Mouse (Mus musculus) stomach, embryonic 16.5 days (tissue): ENCODE measurements at regions not wholly inside any gene's neighbourhood (a gene's known extent, or its start where the extent isn't known, plus 50 kb on each side); places are given as distances from the start of the nearest gene placed in this dataset.
"Not testable (repeated sequence)": the region's sequence is repeated elsewhere in the genome, so short reads cannot be mapped to it uniquely, and the experiment has no call there.

Experiments used
- ATAC-seq: fragments of 200-750 bp; cut with Nextera tagmentation; 2 replicates; pipeline ENCODE4 v1.8.0; 2017; ENCODE audit warnings: moderate number of reproducible peaks, moderate TSS enrichment; ENCODE audit not compliant: insufficient read depth, low FRiP score
- H3K27ac ChIP-seq: fragments of 300-500 bp; sonication (generic); 2 replicates; pipeline ENCODE4 v1.5.1; 2014; ENCODE audit warnings: low read length
- H3K27me3 ChIP-seq: fragments of 300-500 bp; sonication (generic); 2 replicates; pipeline ENCODE4 v1.6.1; 2014; ENCODE audit warnings: low read length, control low read depth, mixed read lengths; ENCODE audit not compliant: control insufficient read depth, insufficient read depth
- H3K36me3 ChIP-seq: fragments of 300-500 bp; sonication (generic); 2 replicates; pipeline ENCODE4 v1.6.1; 2014; ENCODE audit warnings: low read length; ENCODE audit not compliant: control insufficient read depth, insufficient read depth
- H3K4me1 ChIP-seq: fragments of 300-500 bp; sonication (generic); 2 replicates; pipeline ENCODE4 v1.6.1; 2014; ENCODE audit warnings: low read length, control low read depth, mixed read lengths; ENCODE audit not compliant: control insufficient read depth, insufficient read depth
- H3K4me2 ChIP-seq: fragments of 300-500 bp; sonication (generic); 2 replicates; pipeline ENCODE4 v1.6.1; 2014; ENCODE audit warnings: low read depth, low read length, mixed read lengths
- H3K4me3 ChIP-seq: fragments of 300-500 bp; sonication (generic); replicated peaks from 2 replicates; pipeline ENCODE4 v1.5.1; 2014; ENCODE audit warnings: mild to moderate bottlenecking, low read length
- H3K9ac ChIP-seq: fragments of 300-500 bp; sonication (generic); 2 replicates; pipeline ENCODE4 v1.6.1; 2014; ENCODE audit warnings: low read length
- H3K9me3 ChIP-seq: fragments of 300-500 bp; sonication (generic); replicated peaks from 2 replicates; pipeline ENCODE4 v1.6.1; 2016; ENCODE audit warnings: low read length, control low read depth; ENCODE audit not compliant: control insufficient read depth
- WGBS: fragments of 180-500 bp; shearing (Covaris S2); extraction: QIAGEN DNeasy Blood & Tissue Kit; methylation state at CpG from one replicate; pipeline ENCODE4 v1.1.7; 2014; 5-methylcytosine and 5-hydroxymethylcytosine counted together

- not testable (repeated sequence) for ATAC-seq, H3K4me2 ChIP-seq, H3K4me3 ChIP-seq, H3K27ac ChIP-seq, H3K36me3 ChIP-seq, H3K4me1 ChIP-seq, H3K27me3 ChIP-seq, H3K9me3 ChIP-seq, H3K9ac ChIP-seq
- WGBS: no CpG with 5 or more reads among the region's 1 CpGs
Observed at GRCm38 (mm10) chr8:20495542-20495941, 119.2 kb upstream of the Gm21119 start.

- not testable (repeated sequence) for H3K36me3 ChIP-seq, H3K4me3 ChIP-seq, H3K9ac ChIP-seq, H3K27ac ChIP-seq, H3K27me3 ChIP-seq, H3K4me2 ChIP-seq, H3K4me1 ChIP-seq, ATAC-seq, H3K9me3 ChIP-seq
- WGBS: 73% methylated on average over 1 of the region's 1 CpGs
Observed at GRCm38 (mm10) chr8:20513920-20514319, 100.8 kb upstream of the Gm21119 start.

- H3K4me3 ChIP-seq, H3K9me3 ChIP-seq, H3K4me2 ChIP-seq, H3K27me3 ChIP-seq, H3K27ac ChIP-seq, H3K9ac ChIP-seq, H3K4me1 ChIP-seq, ATAC-seq, H3K36me3 ChIP-seq: not testable (repeated sequence)
- WGBS: 62% methylated on average over 2 of the region's 3 CpGs
Observed at GRCm38 (mm10) chr8:20516324-20516830, 98.3 kb upstream of the Gm21119 start.

DNA sequence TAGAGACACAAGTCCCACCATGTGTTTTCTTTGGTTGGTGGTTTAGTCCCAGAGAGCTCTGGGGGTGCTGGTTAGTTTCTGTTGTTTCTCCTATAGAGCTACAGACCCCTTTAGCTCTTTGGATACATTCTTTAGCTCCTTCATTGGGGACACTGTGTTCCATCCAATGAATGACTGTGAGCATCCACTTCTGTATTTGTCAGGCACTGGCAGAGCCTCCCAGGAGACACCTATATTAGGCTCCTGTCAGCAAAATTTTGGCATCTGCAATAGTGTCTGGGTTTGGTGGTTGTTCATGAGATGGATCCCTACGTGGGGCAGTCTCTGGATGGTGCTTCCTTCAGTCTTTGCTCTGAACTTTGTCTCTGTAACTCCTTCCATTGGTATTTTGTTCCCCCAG lies 97.2 kb upstream of the Gm21119 start:
- not testable (repeated sequence) for H3K27me3 ChIP-seq, H3K4me2 ChIP-seq, H3K9me3 ChIP-seq, ATAC-seq, H3K4me3 ChIP-seq, H3K27ac ChIP-seq, H3K9ac ChIP-seq, H3K36me3 ChIP-seq, H3K4me1 ChIP-seq
- WGBS: 26% methylated on average over 1 of the region's 1 CpGs

DNA sequence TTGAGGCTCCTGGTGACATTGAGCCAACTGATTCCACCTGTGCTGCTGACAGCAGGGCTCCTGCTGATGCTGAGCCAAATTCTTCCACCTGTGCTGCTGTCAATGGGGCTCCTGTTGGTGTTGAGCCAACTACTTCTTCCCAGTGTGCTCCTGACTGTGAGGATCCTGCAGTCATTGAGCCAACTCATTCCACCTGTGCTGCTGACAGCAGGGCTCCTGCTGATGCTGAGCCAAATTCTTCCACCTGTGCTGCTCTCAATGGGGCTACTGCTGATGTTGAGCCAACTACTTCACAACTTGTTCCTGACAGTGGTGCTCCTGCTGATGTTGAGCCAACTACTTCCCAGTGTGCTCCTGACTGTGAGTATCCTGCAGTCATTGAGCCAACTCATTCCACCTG lies 90.2 kb upstream of the Gm21119 start:
- not testable (repeated sequence) for H3K4me1 ChIP-seq, H3K9ac ChIP-seq, ATAC-seq, H3K36me3 ChIP-seq, H3K27me3 ChIP-seq, H3K4me2 ChIP-seq, H3K27ac ChIP-seq, H3K4me3 ChIP-seq, H3K9me3 ChIP-seq

DNA sequence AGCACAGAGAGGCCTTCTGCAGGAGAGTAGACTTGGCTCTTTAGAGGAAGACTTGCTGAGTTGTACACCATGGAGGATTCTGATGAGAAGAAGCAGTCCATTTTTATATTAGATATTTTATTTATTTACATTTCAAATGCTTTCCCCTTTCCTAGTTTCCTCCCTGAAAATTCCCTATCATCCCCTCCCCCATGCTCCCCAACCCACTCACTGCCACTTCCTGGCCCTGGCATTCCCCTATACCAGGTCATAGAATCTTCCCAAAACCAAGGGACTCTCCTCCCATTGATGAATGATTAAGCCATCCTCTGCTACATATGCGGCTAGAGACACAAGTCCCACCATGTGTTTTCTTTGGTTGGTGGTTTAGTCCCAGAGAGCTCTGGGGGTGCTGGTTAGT lies 85.7 kb upstream of the Gm21119 start:
- H3K27ac ChIP-seq, H3K9me3 ChIP-seq, H3K4me2 ChIP-seq, H3K27me3 ChIP-seq, H3K4me3 ChIP-seq, H3K36me3 ChIP-seq, H3K9ac ChIP-seq, H3K4me1 ChIP-seq, ATAC-seq: not testable (repeated sequence)
- no CpG with 5 or more reads among the region's 1 CpGs for WGBS

- H3K4me1 ChIP-seq, H3K4me2 ChIP-seq, H3K36me3 ChIP-seq, H3K27me3 ChIP-seq, ATAC-seq, H3K27ac ChIP-seq, H3K9ac ChIP-seq, H3K9me3 ChIP-seq, H3K4me3 ChIP-seq: not testable (repeated sequence)
- 85% methylated on average over 4 of the region's 4 CpGs for WGBS
Observed at GRCm38 (mm10) chr8:20539031-20539430, 75.7 kb upstream of the Gm21119 start.

DNA sequence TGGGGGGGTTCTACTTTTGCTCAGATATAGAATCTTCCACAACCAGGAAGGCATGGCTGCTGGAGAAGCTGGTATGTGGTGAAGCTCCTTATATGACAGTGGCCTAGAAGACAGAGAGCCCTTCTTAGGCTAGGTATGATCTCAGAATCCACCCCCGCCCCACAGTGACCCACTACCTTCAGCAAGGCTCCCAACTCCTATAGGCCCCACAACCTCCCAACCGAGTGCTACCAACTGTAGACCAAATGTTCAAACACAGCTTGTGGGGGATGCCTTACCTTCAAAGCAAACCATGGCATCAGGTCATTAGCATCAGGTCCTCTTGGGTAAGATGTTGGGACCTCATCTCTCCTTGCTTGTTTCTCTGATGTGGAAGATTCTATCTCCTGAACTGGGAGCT lies 70.6 kb upstream of the Gm21119 start:
- H3K36me3 ChIP-seq, H3K4me1 ChIP-seq, ATAC-seq, H3K27me3 ChIP-seq, H3K27ac ChIP-seq, H3K9me3 ChIP-seq, H3K9ac ChIP-seq, H3K4me3 ChIP-seq, H3K4me2 ChIP-seq: not testable (repeated sequence)
- 88% methylated on average over 2 of the region's 2 CpGs for WGBS

DNA sequence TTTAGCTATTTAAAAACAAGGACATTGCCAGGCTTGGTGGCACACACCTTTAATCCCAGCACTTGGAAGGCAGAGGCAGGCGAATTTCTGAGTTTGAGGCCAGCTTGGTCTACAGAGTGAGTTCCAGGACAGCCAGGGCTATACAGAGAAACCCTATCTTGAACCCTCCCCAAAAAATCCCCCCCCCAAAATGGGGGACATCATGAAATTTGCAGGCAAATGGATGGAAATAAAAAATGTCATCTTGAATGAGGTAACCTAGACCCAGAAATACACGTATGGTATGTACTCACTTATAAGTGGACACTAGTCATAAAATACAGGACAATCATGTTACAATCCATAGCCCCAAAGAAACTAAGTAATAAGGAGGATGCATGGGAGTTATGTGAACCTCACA lies 69.4 kb upstream of the Gm21119 start:
- H3K9ac ChIP-seq, H3K4me2 ChIP-seq, H3K4me3 ChIP-seq, H3K36me3 ChIP-seq, H3K4me1 ChIP-seq, H3K27ac ChIP-seq, H3K9me3 ChIP-seq, ATAC-seq, H3K27me3 ChIP-seq: not testable (repeated sequence)
- no CpG with 5 or more reads among the region's 2 CpGs for WGBS

DNA sequence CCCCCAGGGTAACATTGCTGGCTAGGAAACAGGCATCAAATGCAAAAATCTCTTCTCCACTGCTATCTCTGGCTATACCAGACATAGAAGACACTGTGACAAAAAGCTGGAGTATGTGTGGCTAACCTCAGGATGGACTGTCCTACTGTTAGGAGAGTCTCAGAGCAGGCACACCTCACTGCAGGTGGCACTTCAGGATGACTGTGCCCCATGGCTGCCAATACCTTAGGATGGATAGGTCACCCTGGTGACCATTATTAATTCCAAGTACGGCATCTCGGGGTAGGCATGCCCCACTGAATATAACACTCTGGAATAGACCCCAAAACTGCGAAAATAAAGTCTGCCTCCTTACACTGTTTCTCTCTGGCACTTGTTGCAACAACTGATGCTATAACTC lies 68.3 kb upstream of the Gm21119 start:
- not testable (repeated sequence) for H3K9ac ChIP-seq, H3K27ac ChIP-seq
- no CpG with 5 or more reads among the region's 3 CpGs for WGBS

More for the DNA sequence above, 68.3 kb upstream of the Gm21119 start:
- not testable (repeated sequence) for H3K4me2 ChIP-seq, H3K4me1 ChIP-seq, H3K36me3 ChIP-seq, H3K4me3 ChIP-seq, H3K9me3 ChIP-seq, H3K27me3 ChIP-seq, ATAC-seq
